Mouse (Mus musculus) heart, adult 2 months (tissue): ENCODE data around the gene Stard7.
"Not testable (repeated sequence)": the region's sequence is repeated elsewhere in the genome, so short reads cannot be mapped to it uniquely, and the experiment has no call there.

Experiments used
- CTCF ChIP-seq: fragments of 200-600 bp; IDR thresholded peaks from 2 replicates; pipeline ENCODE4 v1.8.1; 2022; ENCODE audit warnings: antibody characterized with exemption, mild to moderate bottlenecking, moderate library complexity
- EP300 ChIP-seq: fragments of 200-500 bp; IDR thresholded peaks from 2 replicates; pipeline ENCODE4 v1.6.1; 2011; ENCODE audit warnings: low read depth, low read length, control low read depth; ENCODE audit not compliant: insufficient read depth
- POLR2A ChIP-seq: fragments of 200-500 bp; IDR thresholded peaks from 2 replicates; pipeline ENCODE4 v1.6.1; 2011; ENCODE audit warnings: mild to moderate bottlenecking, low read depth, low read length, control low read depth; ENCODE audit not compliant: insufficient read depth

DNA sequence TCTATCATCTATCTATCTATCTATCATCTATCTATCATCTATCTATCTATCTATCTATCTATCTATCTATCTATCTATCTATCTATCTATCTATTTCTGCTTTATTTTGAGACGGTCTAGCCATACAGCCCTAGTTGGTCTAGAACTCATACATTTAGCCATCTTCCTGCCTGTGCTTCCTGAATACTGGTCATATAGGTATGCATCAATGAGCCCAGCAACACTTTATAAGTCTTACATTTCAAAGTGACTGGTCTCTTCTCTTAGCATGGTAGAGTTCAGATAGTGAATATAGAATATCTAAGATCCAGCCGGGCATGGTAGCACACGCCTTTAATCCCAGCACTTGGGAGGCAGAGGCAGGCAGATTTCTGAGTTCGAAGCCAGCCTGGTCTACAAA lies 34.2 kb downstream of the Stard7 start:
- TF ChIP-seq CTCF, EP300, POLR2A: not testable (repeated sequence)
